27 mouse cellular contexts compared by ENCODE assay signal in genomic region chr11:110354261-110354660, GRCm38 (mm10). TPM values are rescaled to one million over a fixed set of nuclear protein-coding genes. Genes with fewer than 3 reads are reported as not detected.
DNase-seq lines count a peak whose midpoint lies in the region; TF ChIP-seq lines count a peak whose summit lies in the region.
"Had no signal": no experiment of that assay in that cellular context is flagged by ENCODE, and none has a peak within 500 bp of the region (broad histone marks: within the 10 kb centered on the region; RNA-seq: fewer than 3 reads in every experiment).

No protein-coding gene starts in this region.

- peak overlapping the region; percentile 43 for H3K4me3 ChIP-seq in E14TG2a.4 (replicated peaks; ENCODE audit: low read length)
- H3K4me3 ChIP-seq in ES-Bruce4 (ENCODE audit: low read depth, low read length), result no peak overlapping the region; the same call in 1 of the 2 replicates
- H3K4me3 ChIP-seq: embryonic facial prominence, embryonic 10.5 days; embryonic facial prominence, embryonic 13.5 days; erythroblast, embryonic 14.5 days; forebrain, embryonic 12.5 days; forebrain, embryonic 15.5 days; heart, adult 2 months; heart, embryonic 10.5 days; heart, embryonic 13.5 days; hindbrain, embryonic 12.5 days; hindbrain, embryonic 15.5 days had no signal

- H3K9me3 ChIP-seq in E14TG2a.4 (ENCODE audit: low read length), result no peaks in the 10 kb centered on the region
- H3K9me3 ChIP-seq in ES-Bruce4 (replicated peaks; ENCODE audit: control insufficient read depth, insufficient read depth, low read length, poor library complexity, severe bottlenecking), result no peaks in the 10 kb centered on the region
- H3K9me3 ChIP-seq: embryonic facial prominence, embryonic 10.5 days; embryonic facial prominence, embryonic 13.5 days; forebrain, embryonic 12.5 days; forebrain, embryonic 15.5 days; heart, embryonic 10.5 days; hindbrain, embryonic 12.5 days; hindbrain, embryonic 15.5 days had no signal

- 0 out of 2 replicates have a peak overlapping the region, but pooled peaks have one; percentile 24 for H3K9ac ChIP-seq in ES-Bruce4 (ENCODE audit: low read depth, poor library complexity, severe bottlenecking)
- H3K9ac ChIP-seq: embryonic facial prominence, embryonic 13.5 days; forebrain, embryonic 12.5 days; forebrain, embryonic 15.5 days; heart, embryonic 13.5 days; hindbrain, embryonic 12.5 days; hindbrain, embryonic 15.5 days had no signal

- TF ChIP-seq EP300 in ES-Bruce4 (IDR thresholded peaks at IDR 0.05; ENCODE audit: insufficient read depth, low read depth, low read length), result no peak

- TF ChIP-seq CTCF in E14TG2a.4 (conservative IDR thresholded peaks at IDR 0.05; ENCODE audit: low read length) (no peak), ES-Bruce4 (IDR thresholded peaks at IDR 0.05; ENCODE audit: low read depth, low read length) (no peak)

- no peak overlapping the region for H3K27ac ChIP-seq in ES-Bruce4 (ENCODE audit: insufficient read depth, low read length)
- H3K27ac ChIP-seq: embryonic facial prominence, embryonic 10.5 days; embryonic facial prominence, embryonic 13.5 days; forebrain, embryonic 12.5 days; forebrain, embryonic 15.5 days; heart, adult 2 months; heart, embryonic 10.5 days; heart, embryonic 13.5 days; hindbrain, embryonic 12.5 days; hindbrain, embryonic 15.5 days had no signal

- peaks cover 5% of the 10 kb centered on the region; the same call in 1 of the 2 replicates for H3K27me3 ChIP-seq in E14TG2a.4 (ENCODE audit: insufficient read depth, low read length)
- no peaks in the 10 kb centered on the region for H3K27me3 ChIP-seq in ES-Bruce4 (ENCODE audit: control insufficient read depth, insufficient read depth, low read length, poor library complexity, severe bottlenecking)
- H3K27me3 ChIP-seq: embryonic facial prominence, embryonic 13.5 days; forebrain, embryonic 12.5 days; forebrain, embryonic 15.5 days; heart, embryonic 13.5 days; hindbrain, embryonic 12.5 days; hindbrain, embryonic 15.5 days had no signal

- intact Hi-C loops in left cerebral cortex, postnatal 4 days (cut with DNase I), result loop anchor here (5.0 kb wide), 1 partner anchor 143 kb away; no protein-coding TSS in a partner anchor

- H3K36me3 ChIP-seq in E14TG2a.4 (ENCODE audit: insufficient read depth, low read length) (no peaks in the 10 kb centered on the region), ES-Bruce4 (ENCODE audit: control insufficient read depth, insufficient read depth, low read length, poor library complexity, severe bottlenecking) (no peaks in the 10 kb centered on the region)
- H3K36me3 ChIP-seq: embryonic facial prominence, embryonic 10.5 days; embryonic facial prominence, embryonic 13.5 days; forebrain, embryonic 12.5 days; forebrain, embryonic 15.5 days; heart, embryonic 10.5 days; heart, embryonic 13.5 days; hindbrain, embryonic 12.5 days; hindbrain, embryonic 15.5 days had no signal

- DNase-seq in left cerebral cortex, adult 18-20 months (ENCODE audit: low spot score in 2 of 2), result peak; percentile 16 to 47
- no peak for DNase-seq in left cerebral cortex, postnatal 4 days
- DNase-seq in R1 (ENCODE audit: low read depth, low spot score), result peak; percentile 38
- no peak for DNase-seq in yolk sac, embryonic 10.5 days (ENCODE audit: low spot score)
- no peak for DNase-seq in layer of hippocampus, postnatal 14 days (ENCODE audit: low spot score in 2 of 2)
- DNase-seq: adrenal gland, postnatal 10 days; adrenal gland, postnatal 36 days; cerebellum, adult 11-12 months; cerebellum, adult 8-10 months; cerebellum, postnatal 10 days; cerebellum, postnatal 36 days; embryo, embryonic 11 days; gastrocnemius, postnatal 10 days; gastrocnemius, postnatal 36 days; heart, adult 2 months; kidney, adult 11 months had no signal

- H3K4me1 ChIP-seq in E14TG2a.4 (replicated peaks; ENCODE audit: low read depth, low read length) (peaks cover 22% of the 10 kb centered on the region), ES-Bruce4 (ENCODE audit: control insufficient read depth, insufficient read depth, low read length) (no peaks in the 10 kb centered on the region)
- H3K4me1 ChIP-seq: embryonic facial prominence, embryonic 10.5 days; embryonic facial prominence, embryonic 13.5 days; forebrain, embryonic 12.5 days; forebrain, embryonic 15.5 days; heart, embryonic 10.5 days; heart, embryonic 13.5 days; hindbrain, embryonic 12.5 days; hindbrain, embryonic 15.5 days had no signal

- no peak for TF ChIP-seq POLR2A in ES-Bruce4 (IDR thresholded peaks at IDR 0.05; ENCODE audit: insufficient read depth, low read length)

RNA-seq across cellular contexts. Expression of gene Abca5, which starts 16.7 kb away (rescaled TPM):
- total RNA-seq in left cerebral cortex, adult 18-20 months (2021), result 10 to 100 TPM; 48.0 to 55.0 TPM
- 10 to 100 TPM; 32.4 to 32.7 TPM for total RNA-seq in left cerebral cortex, postnatal 4 days (2021)
- polyA plus RNA-seq in ES-Bruce4 (2011; ENCODE audit: insufficient read depth, insufficient read length, low read depth, missing spikeins), result 3.5 and 4.9 TPM in 2 replicates
- 10 to 100 TPM; 27.6 to 31.4 TPM for total RNA-seq in layer of hippocampus, postnatal 14 days (2021)
- polyA plus RNA-seq: erythroblast, embryonic 14.5 days had no signal

RNA-seq across cellular contexts. Expression of gene Map2k6, which starts 44.7 kb away (rescaled TPM):
- total RNA-seq in left cerebral cortex, adult 18-20 months (2021), result 10 to 100 TPM; 22.0 to 23.2 TPM
- 10 to 100 TPM; 33.0 to 35.7 TPM for total RNA-seq in left cerebral cortex, postnatal 4 days (2021)
- polyA plus RNA-seq in ES-Bruce4 (2011; ENCODE audit: insufficient read depth, insufficient read length, low read depth, missing spikeins), result 8.8 and 10.1 TPM in 2 replicates
- 10 to 100 TPM; 28.8 to 28.9 TPM for total RNA-seq in layer of hippocampus, postnatal 14 days (2021)
- polyA plus RNA-seq: erythroblast, embryonic 14.5 days had no signal

Comparison
In these comparisons a context has a peak if more than half of its experiments do, and no peak if none do; other contexts are left out.
1. DNase-seq: peak in left cerebral cortex, adult 18-20 months (2 of 2) and R1 (single experiment); none in left cerebral cortex, postnatal 4 days (single experiment), yolk sac, embryonic 10.5 days (single experiment) and layer of hippocampus, postnatal 14 days (0 of 2).